Mouse (Mus musculus) left cerebral cortex, adult 8-10 months (tissue): Measurements from ENCODE around the gene Grcc10. TPM values are rescaled to one million over a fixed set of nuclear protein-coding genes. Genes with fewer than 3 reads are reported as not detected.

Experiments
- DNase-seq, 2 experiments: peaks; one replicate each; pipeline ENCODE4 v3.0.0; 2022; ENCODE audit warnings: low spot score in 2 of 2
- microRNA-seq, 2 experiments: library from miRNA; unstranded; fragments of <30 nt; microRNA quantifications; one replicate each; pipeline ENCODE4 v1.2.0; 2022
- total RNA-seq, 4 experiments: library from RNA; stranded (reverse); gene quantifications; 2 replicates each; pipeline ENCODE4 v1.2.4; 2022

Gene Grcc10
- total RNA-seq, 4 experiments from 2014 or later, result 301 to 323 (median 310) TPM

DNA sequence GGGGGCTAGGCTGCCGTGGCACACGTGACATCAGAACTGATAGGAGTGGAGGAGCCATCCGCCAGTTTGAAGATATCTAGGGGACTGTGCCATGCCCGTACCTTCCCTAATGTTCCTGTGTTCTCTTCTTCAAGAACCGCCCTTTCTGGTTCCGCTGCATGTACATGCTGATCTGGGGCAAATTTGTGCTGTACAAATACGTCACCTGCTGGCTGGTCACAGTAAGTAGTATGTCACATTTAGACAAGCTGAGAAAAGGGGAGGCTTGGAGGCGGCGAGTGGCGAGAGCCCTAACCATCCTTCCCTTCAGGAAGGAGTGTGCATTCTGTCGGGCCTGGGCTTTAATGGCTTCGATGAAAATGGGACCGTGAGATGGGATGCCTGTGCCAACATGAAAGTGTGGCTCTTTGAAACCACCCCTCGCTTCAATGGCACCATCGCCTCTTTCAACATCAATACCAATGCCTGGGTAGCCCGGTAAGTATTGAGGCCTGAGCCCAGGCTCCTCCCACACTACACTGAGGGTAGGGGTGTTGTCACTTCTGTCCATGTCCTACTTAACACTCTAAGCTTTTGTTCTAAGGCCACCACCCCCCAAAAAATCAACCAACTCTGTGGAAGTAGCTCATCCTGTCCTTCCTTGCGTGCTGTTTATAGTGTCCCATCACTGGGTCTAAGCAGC lies 38.9 kb downstream of the Grcc10 start:
- no peak for DNase-seq

- DNase-seq, result no peak
Measured at GRCm38 (mm10) chr6:124701338-124701737, 39.8 kb downstream of the Grcc10 start.

GRCm38 (mm10) chr6:124699962-124700610 lies 41.1 kb downstream of the Grcc10 start:
- DNase-seq, result peak in 1 of 2 experiments; percentile 75

DNA sequence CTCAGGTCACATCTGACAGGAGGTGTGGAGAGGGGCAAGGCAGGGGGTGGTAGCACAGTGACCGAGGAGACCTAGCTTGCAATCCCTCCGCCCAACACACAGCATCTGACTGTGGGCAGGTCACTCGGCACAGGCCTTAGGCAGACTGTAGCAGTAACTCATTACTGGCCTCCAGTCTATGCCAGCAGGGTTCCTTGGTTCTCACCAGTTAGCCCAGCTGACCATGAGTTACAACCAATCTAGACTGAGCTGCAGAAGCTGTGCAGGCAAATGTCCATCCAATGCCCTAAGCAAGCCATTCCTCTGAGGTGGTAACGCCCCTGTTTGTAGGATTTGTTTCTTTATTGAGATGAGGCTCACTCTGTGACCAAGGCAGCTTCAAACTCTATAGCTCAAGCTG lies 41.8 kb downstream of the Grcc10 start:
- no peak for DNase-seq

DNA sequence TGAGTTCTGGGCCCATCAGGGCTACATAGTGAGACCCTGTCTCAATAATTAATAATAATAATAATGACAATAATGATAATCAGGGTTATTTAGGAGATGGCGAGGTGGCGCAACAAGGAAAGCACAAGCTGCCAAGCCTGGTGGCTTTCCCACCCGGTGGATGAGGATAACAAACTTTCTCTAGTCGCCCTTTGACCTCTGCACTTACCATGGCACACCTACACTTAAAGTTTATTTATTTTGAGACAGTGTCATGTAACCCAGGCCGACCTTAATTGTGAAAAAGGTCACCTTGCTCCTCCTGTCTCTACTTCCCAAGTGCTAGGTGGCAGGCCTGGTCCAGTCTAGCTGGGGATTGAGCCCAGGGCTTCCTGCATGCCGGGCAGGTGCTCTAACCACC lies 42.4 kb downstream of the Grcc10 start:
- DNase-seq, result no peak

GRCm38 (mm10) chr6:124696441-124697150 lies 44.6 kb downstream of the Grcc10 start:
- DNase-seq, result no peak

DNA sequence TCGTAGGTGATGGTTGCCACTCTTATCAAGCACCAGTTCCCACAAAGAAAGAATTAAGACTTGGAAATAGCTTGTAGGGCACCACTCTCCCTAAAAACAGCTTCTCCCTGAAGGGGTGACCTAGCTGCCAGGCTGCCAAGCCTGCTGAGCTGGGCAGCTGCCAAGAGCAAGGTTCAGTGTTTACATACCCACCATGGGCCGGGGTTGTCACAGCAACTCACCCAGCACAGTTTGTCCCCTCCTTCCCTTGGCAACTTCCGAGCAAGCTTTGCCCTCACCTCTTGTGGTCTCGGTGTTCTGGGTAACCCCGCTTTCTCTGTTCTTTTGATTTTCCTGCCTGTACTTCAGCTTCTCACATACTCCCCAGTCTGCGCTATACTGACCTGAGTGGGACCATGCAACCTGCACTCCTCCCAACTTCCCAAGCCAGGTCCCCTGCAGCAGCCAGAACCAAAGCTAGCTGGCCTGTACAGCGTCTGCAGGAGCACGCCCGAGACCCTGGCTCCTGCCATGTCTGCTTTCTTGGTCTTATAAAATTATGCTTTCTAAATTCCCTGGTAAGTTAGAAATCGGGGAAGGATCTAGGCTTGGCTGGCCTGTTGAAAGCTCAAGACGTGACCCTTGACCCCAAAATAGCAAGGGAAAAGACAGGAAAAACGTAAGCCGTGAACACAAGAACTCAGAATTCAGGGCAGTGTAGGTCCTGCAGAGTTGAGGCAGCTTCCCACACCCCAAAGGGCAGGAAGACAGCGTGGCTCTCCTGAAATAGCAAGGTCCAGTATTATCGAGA lies 46.8 kb downstream of the Grcc10 start:
- DNase-seq, result peak in 1 of 2 experiments; percentile 76

GRCm38 (mm10) chr6:124693243-124693981 lies 47.8 kb downstream of the Grcc10 start:
- DNase-seq, result no peak

DNA sequence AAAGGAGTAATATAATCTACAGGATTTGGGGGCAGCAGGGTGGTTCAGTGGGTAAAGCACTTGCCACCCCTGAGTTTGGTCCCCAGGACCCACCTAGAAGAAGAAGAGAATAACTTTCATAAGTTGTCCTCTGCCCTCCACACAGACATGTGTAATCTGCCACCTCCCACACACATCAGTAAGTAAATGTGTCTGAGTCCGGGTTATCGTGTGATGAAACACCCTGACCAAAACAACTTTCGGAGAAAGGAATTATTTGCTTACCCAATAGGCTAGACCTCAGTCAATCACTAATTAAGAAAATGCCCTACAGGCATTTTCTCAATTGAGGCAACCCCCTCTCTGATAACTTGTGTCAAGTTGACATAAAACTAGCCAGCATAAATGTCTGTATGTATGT lies 50.7 kb downstream of the Grcc10 start:
- no peak for DNase-seq

Small RNA genes within 50 kb of the gene (microRNA-seq; reads per million reads assigned to microRNA genes)
- gene Mir141 (2.9 to 10.4 reads per million in 2 experiments), gene Mir200c (47.2 to 64.3 reads per million in 2 experiments)

Other genes starting within 250 kb of the Grcc10 start
- gene C1rl, start 248.3 kb downstream of the Grcc10 start, total RNA-seq, result under 1 TPM; 0.19 to 0.49 (median 0.45) TPM
- 1 to 10 TPM; 1.7 to 2.2 (median 1.9) TPM for gene C1ra, start 229.0 kb downstream of the Grcc10 start, total RNA-seq
- gene C1s1, start 199.0 kb downstream of the Grcc10 start, total RNA-seq, result 1 to 10 TPM in 3 of 4 experiments, under 1 TPM in 1; 0.93 to 3.0 (median 1.2) TPM
- not detected for gene C1rb, start 171.1 kb downstream of the Grcc10 start, total RNA-seq
- gene C1s2, start 105.3 kb downstream of the Grcc10 start, total RNA-seq, result under 1 TPM in 3 of 4 experiments, not detected in 1; 0.22 to 0.23 (median 0.23) TPM
- 10 to 100 TPM; 22.6 to 34.6 (median 26.1) TPM for gene Lpcat3, start 78.3 kb downstream of the Grcc10 start, total RNA-seq
- gene Emg1, start 29.2 kb downstream of the Grcc10 start, total RNA-seq, result 10 to 100 TPM; 41.0 to 48.1 (median 43.4) TPM
- gene Phb2, start 29.0 kb downstream of the Grcc10 start, total RNA-seq, result 100 to 1,000 TPM; 111 to 126 (median 116) TPM
- gene Ptpn6, start 2.7 kb downstream of the Grcc10 start, total RNA-seq, result 10 to 100 TPM in 2 of 4 experiments, 1 to 10 TPM in 2; 2.3 to 15.0 (median 7.9) TPM
- gene Gm45234, start 14.6 kb upstream of the Grcc10 start, total RNA-seq, result not detected
- 100 to 1,000 TPM; 146 to 166 (median 159) TPM for gene Atn1, start 15.2 kb upstream of the Grcc10 start, total RNA-seq
- 1,000 to 10,000 TPM; 1,117 to 1,267 (median 1,165) TPM for gene Eno2, start 28.3 kb upstream of the Grcc10 start, total RNA-seq
- 1 to 10 TPM; 2.3 to 3.4 (median 2.7) TPM for gene Lrrc23, start 38.4 kb upstream of the Grcc10 start, total RNA-seq
- 1 to 10 TPM; 4.0 to 5.8 (median 5.0) TPM for gene Spsb2, start 67.3 kb upstream of the Grcc10 start, total RNA-seq
- gene Tpi1, start 72.9 kb upstream of the Grcc10 start, total RNA-seq, result 100 to 1,000 TPM; 794 to 847 (median 813) TPM
- 100 to 1,000 TPM; 200 to 215 (median 204) TPM for gene Usp5, start 88.1 kb upstream of the Grcc10 start, total RNA-seq
- gene Cdca3, start 88.2 kb upstream of the Grcc10 start, total RNA-seq, result 1 to 10 TPM in 1 of 4 experiments, under 1 TPM in 3; 0.49 to 1.0 (median 0.80) TPM
- under 1 TPM in 3 of 4 experiments, not detected in 1; 0.20 to 0.87 (median 0.53) TPM for gene Gnb3, start 98.9 kb upstream of the Grcc10 start, total RNA-seq
- gene P3h3, start 116.4 kb upstream of the Grcc10 start, total RNA-seq, result 10 to 100 TPM; 18.5 to 25.6 (median 20.6) TPM
- 100 to 1,000 TPM; 202 to 224 (median 204) TPM for gene Gpr162, start 122.6 kb upstream of the Grcc10 start, total RNA-seq
- 10 to 100 TPM; 13.4 to 17.2 (median 15.9) TPM for gene Cd4, start 146.8 kb upstream of the Grcc10 start, total RNA-seq
- 10 to 100 TPM in 2 of 4 experiments, 1 to 10 TPM in 2; 2.4 to 12.6 (median 6.8) TPM for gene Lag3, start 170.3 kb upstream of the Grcc10 start, total RNA-seq
- 100 to 1,000 TPM; 915 to 964 (median 945) TPM for gene Ptms, start 178.7 kb upstream of the Grcc10 start, total RNA-seq
- gene Mlf2, start 190.0 kb upstream of the Grcc10 start, total RNA-seq, result 100 to 1,000 TPM; 578 to 635 (median 620) TPM
- 100 to 1,000 TPM; 154 to 177 (median 165) TPM for gene Cops7a, start 224.2 kb upstream of the Grcc10 start, total RNA-seq